Mouse (Mus musculus): ENCODE data around the gene Grin2c.

GRCm38 (mm10) chr11:115219685-115220084, 47.4 kb downstream of the Grin2c start:
- no peak for TF ChIP-seq CTCF (IDR thresholded peaks at IDR 0.05; ENCODE audit: control insufficient read depth, insufficient read depth, insufficient read length)
- no peak for TF ChIP-seq USF1 (IDR thresholded peaks at IDR 0.05; ENCODE audit: low read depth)
- TF ChIP-seq MYOD1 (IDR thresholded peaks at IDR 0.05; ENCODE audit: control insufficient read depth, insufficient read length, low read depth) = no peak
- no peak for TF ChIP-seq MAX (IDR thresholded peaks at IDR 0.05)
- no peak for TF ChIP-seq MYOG (IDR thresholded peaks at IDR 0.05; ENCODE audit: control insufficient read depth, extremely low read depth, insufficient read length)
- TF ChIP-seq CEBPB (IDR thresholded peaks at IDR 0.05; ENCODE audit: low read depth) = no peak
- no peak for TF ChIP-seq FOSL1 (IDR thresholded peaks at IDR 0.05; ENCODE audit: insufficient read depth, low read length, poor library complexity, severe bottlenecking)
